ENCODE assay signal across 8 mouse cellular contexts in the genomic region with DNA sequence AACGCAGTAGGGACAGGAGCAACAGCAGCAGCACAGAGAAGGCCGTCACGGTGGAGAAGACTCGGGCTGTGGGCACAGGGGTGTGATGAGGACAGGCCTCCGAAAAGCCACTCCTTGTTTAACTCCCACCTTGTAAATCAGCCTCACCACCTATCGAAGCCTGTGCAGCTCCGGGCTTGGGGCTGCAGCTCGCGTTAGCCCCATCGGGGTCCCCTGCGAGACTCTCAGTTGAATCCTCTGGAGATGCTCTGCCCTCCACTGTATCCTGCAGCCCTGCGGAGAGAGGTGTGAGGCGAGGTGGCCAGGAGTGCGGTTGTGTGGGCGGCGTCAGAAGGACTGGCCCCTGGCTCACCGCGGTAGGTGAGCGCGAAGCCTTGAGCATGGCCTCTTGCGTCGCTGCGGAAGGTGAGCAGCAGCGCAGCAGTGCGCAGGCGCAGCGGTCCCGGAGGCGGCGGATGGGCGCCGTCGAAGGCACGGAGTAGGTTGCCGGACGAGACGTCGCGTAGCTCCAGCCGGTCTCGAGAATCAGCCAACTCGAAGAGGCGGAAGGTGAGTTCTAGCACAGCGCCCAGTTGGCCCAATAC. TPM values are rescaled to one million over a fixed set of nuclear protein-coding genes. Genes with fewer than 3 reads are reported as not detected.
DNase-seq lines count a peak whose midpoint lies in the region; ATAC-seq and TF ChIP-seq lines count a peak whose summit lies in the region.

No protein-coding gene starts in this region.

- peaks cover 97% of the 10 kb centered on the region for H3K27me3 ChIP-seq in embryonic facial prominence, embryonic 13.5 days
- H3K27me3 ChIP-seq in intestine, embryonic 15.5 days (replicated peaks) = peaks cover 61% of the 10 kb centered on the region
- peaks cover 8% of the 10 kb centered on the region; the same call in 1 of the 2 replicates for H3K27me3 ChIP-seq in stomach, postnatal 0 days (ENCODE audit: control insufficient read depth, insufficient read depth, low read length)

- no peak for TF ChIP-seq CTCF in layer of hippocampus, adult 2 months (conservative IDR thresholded peaks at IDR 0.05)
- no peak for TF ChIP-seq CTCF in stomach, postnatal 0 days (IDR thresholded peaks at IDR 0.05; ENCODE audit: low read depth)

- TF ChIP-seq EP300 in stomach, postnatal 0 days (optimal IDR thresholded peaks at IDR 0.05) = no peak

- H3K4me1 ChIP-seq in embryonic facial prominence, embryonic 13.5 days = peaks cover 52% of the 10 kb centered on the region
- peaks cover 50% of the 10 kb centered on the region for H3K4me1 ChIP-seq in intestine, embryonic 15.5 days (replicated peaks)
- H3K4me1 ChIP-seq in stomach, postnatal 0 days (replicated peaks; ENCODE audit: control insufficient read depth, insufficient read depth) = peaks cover 17% of the 10 kb centered on the region; the same call in 1 of the 2 replicates

- no peaks in the 10 kb centered on the region for H3K36me3 ChIP-seq in embryonic facial prominence, embryonic 13.5 days
- H3K36me3 ChIP-seq in intestine, embryonic 15.5 days = no peaks in the 10 kb centered on the region
- H3K36me3 ChIP-seq in stomach, postnatal 0 days (ENCODE audit: control insufficient read depth, insufficient read depth, low read length) = no peaks in the 10 kb centered on the region

- no peaks in the 10 kb centered on the region for H3K9me3 ChIP-seq in embryonic facial prominence, embryonic 13.5 days
- no peaks in the 10 kb centered on the region for H3K9me3 ChIP-seq in intestine, embryonic 15.5 days
- H3K9me3 ChIP-seq in stomach, postnatal 0 days (ENCODE audit: control insufficient read depth, low read length) = no peaks in the 10 kb centered on the region

- H3K9ac ChIP-seq in embryonic facial prominence, embryonic 13.5 days = no peak overlapping the region
- no peak overlapping the region for H3K9ac ChIP-seq in intestine, embryonic 15.5 days
- H3K9ac ChIP-seq in stomach, postnatal 0 days (ENCODE audit: low read length) = no peak overlapping the region

- DNase-seq in layer of hippocampus, adult 2 months (ENCODE audit: low spot score in 2 of 2) = no peak
- DNase-seq in layer of hippocampus, adult 11-12 months (ENCODE audit: low spot score) = no peak
- peak; percentile 32 for DNase-seq in lung, postnatal 36 days
- peak; percentile 58 for DNase-seq in stomach, postnatal 0 days (ENCODE audit: low spot score)
- DNase-seq in gastrocnemius, adult 18-20 months (ENCODE audit: low spot score) = no peak
- no peak for DNase-seq in adrenal gland, postnatal 10 days

- WGBS in embryonic facial prominence, embryonic 13.5 days = 8% methylated on average over 44 of the region's 44 CpGs
- 9% methylated on average over 44 of the region's 44 CpGs for WGBS in intestine, embryonic 15.5 days
- WGBS in stomach, postnatal 0 days = 8% methylated on average over 44 of the region's 44 CpGs

- ATAC-seq in embryonic facial prominence, embryonic 13.5 days (ENCODE audit: insufficient number of reproducible peaks, insufficient read depth, low FRiP score, low TSS enrichment, low read depth) = no peak
- ATAC-seq in intestine, embryonic 15.5 days = no peak
- ATAC-seq in stomach, postnatal 0 days (ENCODE audit: low FRiP score, low TSS enrichment) = no peak

- H3K4me3 ChIP-seq in layer of hippocampus, adult 2 months = peak overlapping the region; percentile 27; the same call in 1 of the 2 replicates
- H3K4me3 ChIP-seq in embryonic facial prominence, embryonic 13.5 days = peak overlapping the region; percentile 34
- H3K4me3 ChIP-seq in intestine, embryonic 15.5 days (replicated peaks) = peak overlapping the region; percentile 22
- H3K4me3 ChIP-seq in stomach, postnatal 0 days (ENCODE audit: low read depth, low read length) = peak overlapping the region; percentile 22

- peak overlapping the region; percentile 67 for H3K4me2 ChIP-seq in embryonic facial prominence, embryonic 13.5 days
- peak overlapping the region; percentile 48 for H3K4me2 ChIP-seq in intestine, embryonic 15.5 days (replicated peaks)
- H3K4me2 ChIP-seq in stomach, postnatal 0 days (replicated peaks; ENCODE audit: low read depth) = peak overlapping the region; percentile 42

- H3K27ac ChIP-seq in layer of hippocampus, adult 2 months = no peak overlapping the region
- no peak overlapping the region for H3K27ac ChIP-seq in embryonic facial prominence, embryonic 13.5 days
- no peak overlapping the region for H3K27ac ChIP-seq in intestine, embryonic 15.5 days
- 0 out of 2 replicates have a peak overlapping the region, but pooled peaks have one; percentile 58 for H3K27ac ChIP-seq in stomach, postnatal 0 days (replicated peaks)

RNA-seq across cellular contexts. Expression of gene Paqr4, which starts 1.6 kb away (rescaled TPM):
- 10 to 100 TPM; 46.2 to 48.3 TPM for total RNA-seq in layer of hippocampus, adult 2 months (2021)
- polyA plus RNA-seq in embryonic facial prominence, embryonic 13.5 days (2015; fragmentation: Nextera tagmentation; extraction: Ambion mirVana) = 12.4 and 12.5 TPM in 2 replicates
- 21.8 and 22.7 TPM in 2 replicates for polyA plus RNA-seq in intestine, embryonic 15.5 days (2015; fragmentation: Nextera tagmentation; extraction: Ambion mirVana)
- polyA plus RNA-seq in stomach, postnatal 0 days (2015; fragmentation: Nextera tagmentation; extraction: Ambion mirVana) = 26.3 and 28.0 TPM in 2 replicates
- 1 to 10 TPM; 2.3 to 2.8 TPM for total RNA-seq in gastrocnemius, adult 18-20 months (2021)
- total RNA-seq in adrenal gland, postnatal 10 days (2021) = 10 to 100 TPM; 12.6 to 14.9 TPM

RNA-seq across cellular contexts. Expression of gene Kremen2, which starts 3.3 kb away (rescaled TPM):
- total RNA-seq in layer of hippocampus, adult 2 months (2021) = under 1 TPM; 0.23 to 0.32 TPM
- polyA plus RNA-seq in embryonic facial prominence, embryonic 13.5 days (2015; fragmentation: Nextera tagmentation; extraction: Ambion mirVana) = 31.7 and 42.3 TPM in 2 replicates
- 0.33 and 0.49 TPM in 2 replicates for polyA plus RNA-seq in intestine, embryonic 15.5 days (2015; fragmentation: Nextera tagmentation; extraction: Ambion mirVana)
- 2.7 and 3.0 TPM in 2 replicates for polyA plus RNA-seq in stomach, postnatal 0 days (2015; fragmentation: Nextera tagmentation; extraction: Ambion mirVana)
- total RNA-seq in gastrocnemius, adult 18-20 months (2021) = not detected
- not detected for total RNA-seq in adrenal gland, postnatal 10 days (2021)

RNA-seq across cellular contexts. Expression of gene Pkmyt1, which starts 16.2 kb away (rescaled TPM):
- 1 to 10 TPM; 3.4 to 3.5 TPM for total RNA-seq in layer of hippocampus, adult 2 months (2021)
- polyA plus RNA-seq in embryonic facial prominence, embryonic 13.5 days (2015; fragmentation: Nextera tagmentation; extraction: Ambion mirVana) = 49.3 and 56.2 TPM in 2 replicates
- 42.3 and 46.0 TPM in 2 replicates for polyA plus RNA-seq in intestine, embryonic 15.5 days (2015; fragmentation: Nextera tagmentation; extraction: Ambion mirVana)
- polyA plus RNA-seq in stomach, postnatal 0 days (2015; fragmentation: Nextera tagmentation; extraction: Ambion mirVana) = 17.1 and 17.6 TPM in 2 replicates
- total RNA-seq in gastrocnemius, adult 18-20 months (2021) = under 1 TPM; 0.32 to 0.57 TPM
- total RNA-seq in adrenal gland, postnatal 10 days (2021) = 10 to 100 TPM in 1 of 2 experiments, 1 to 10 TPM in 1; 9.1 to 12.8 TPM

RNA-seq across cellular contexts. Expression of gene 1520401A03Rik, which starts 19.7 kb away (rescaled TPM):
- total RNA-seq in layer of hippocampus, adult 2 months (2021) = under 1 TPM; 0.25 to 0.64 TPM
- 0.25 and 0.32 TPM in 2 replicates for polyA plus RNA-seq in embryonic facial prominence, embryonic 13.5 days (2015; fragmentation: Nextera tagmentation; extraction: Ambion mirVana)
- 0.14 TPM in 1 of 2 replicates, not detected in the other for polyA plus RNA-seq in intestine, embryonic 15.5 days (2015; fragmentation: Nextera tagmentation; extraction: Ambion mirVana)
- 0.04 and 0.16 TPM in 2 replicates for polyA plus RNA-seq in stomach, postnatal 0 days (2015; fragmentation: Nextera tagmentation; extraction: Ambion mirVana)
- total RNA-seq in gastrocnemius, adult 18-20 months (2021) = not detected
- 1 to 10 TPM in 1 of 2 experiments, under 1 TPM in 1; 0.67 to 1.1 TPM for total RNA-seq in adrenal gland, postnatal 10 days (2021)

RNA-seq across cellular contexts. Expression of gene Flywch1, which starts 29.1 kb away (rescaled TPM):
- total RNA-seq in layer of hippocampus, adult 2 months (2021) = 100 to 1,000 TPM; 310 to 345 TPM
- polyA plus RNA-seq in embryonic facial prominence, embryonic 13.5 days (2015; fragmentation: Nextera tagmentation; extraction: Ambion mirVana) = 90.2 and 95.6 TPM in 2 replicates
- 48.3 and 49.4 TPM in 2 replicates for polyA plus RNA-seq in intestine, embryonic 15.5 days (2015; fragmentation: Nextera tagmentation; extraction: Ambion mirVana)
- 24.2 and 27.3 TPM in 2 replicates for polyA plus RNA-seq in stomach, postnatal 0 days (2015; fragmentation: Nextera tagmentation; extraction: Ambion mirVana)
- 10 to 100 TPM; 50.0 to 59.2 TPM for total RNA-seq in gastrocnemius, adult 18-20 months (2021)
- total RNA-seq in adrenal gland, postnatal 10 days (2021) = 10 to 100 TPM; 43.9 to 49.0 TPM

Comparison
In these comparisons a context has a peak if more than half of its experiments do, and no peak if none do; other contexts are left out.
1. DNase-seq: peak in lung, postnatal 36 days (single experiment) and stomach, postnatal 0 days (single experiment); none in layer of hippocampus, adult 2 months (0 of 2), layer of hippocampus, adult 11-12 months (single experiment), gastrocnemius, adult 18-20 months (single experiment) and adrenal gland, postnatal 10 days (single experiment).
2. Peak in every context shown above with its lines, with median percentiles within 50 percentile points of each other: H3K4me3 ChIP-seq and H3K4me2 ChIP-seq.